Mouse (Mus musculus) brain, embryonic 14.5 days (tissue): Measurements from ENCODE around the gene Lin37.

Experiments used
- CTCF ChIP-seq: fragments of 200-500 bp; IDR thresholded peaks from 2 replicates; pipeline ENCODE4 v1.5.1; 2012; ENCODE audit warnings: inconsistent platforms, mild to moderate bottlenecking, moderate library complexity, borderline replicate concordance; ENCODE audit not compliant: insufficient read depth, insufficient read length; ENCODE audit errors: extremely low read depth
- POLR2A ChIP-seq: fragments of 200-500 bp; IDR thresholded peaks from 2 replicates; pipeline ENCODE4 v1.6.1; 2012; ENCODE audit warnings: mild to moderate bottlenecking, inconsistent platforms, borderline replicate concordance; ENCODE audit not compliant: poor library complexity, insufficient read depth, insufficient read length, severe bottlenecking; ENCODE audit errors: extremely low read depth

DNA sequence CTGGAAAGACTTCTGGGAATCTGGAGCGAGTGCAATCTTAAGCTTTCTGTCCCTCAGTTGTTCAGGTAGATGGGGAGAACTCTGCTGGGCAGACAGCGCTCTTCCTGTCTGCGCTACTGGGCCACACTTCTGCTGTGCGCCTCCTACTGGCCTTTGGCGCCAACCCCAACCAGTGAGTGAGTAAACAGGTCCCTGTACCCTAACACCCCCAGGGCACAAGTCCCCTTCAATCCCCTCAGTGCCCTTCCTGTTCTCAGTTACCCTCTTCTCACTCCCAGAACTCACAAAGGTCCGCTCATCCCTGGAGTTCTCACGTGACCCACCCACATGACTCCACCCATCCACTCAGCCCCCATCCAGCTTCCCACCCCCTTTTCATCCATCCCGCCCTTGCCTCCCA lies 41.3 kb downstream of the Lin37 start:
- TF ChIP-seq CTCF: peak; percentile 29; the same call in 1 of the 2 replicates
- TF ChIP-seq POLR2A: no peak
